Mouse (Mus musculus) layer of hippocampus, adult 8-10 months (tissue): ENCODE measurements around the gene Mcm9. TPM values are rescaled to one million over a fixed set of nuclear protein-coding genes. Genes with fewer than 3 reads are reported as not detected.
"Not testable (repeated sequence)": the region's sequence is repeated elsewhere in the genome, so short reads cannot be mapped to it uniquely, and the experiment has no call there.

Source experiments
- DNase-seq, 2 experiments: peaks; one replicate each; pipeline ENCODE4 v3.0.0; 2022; ENCODE audit warnings: low spot score in 2 of 2
- total RNA-seq, 4 experiments: library from RNA; stranded (reverse); gene quantifications; 2 replicates each; pipeline ENCODE4 v1.2.4; 2022

Gene Mcm9
- 1 to 10 TPM; 4.6 to 8.9 (median 6.5) TPM for total RNA-seq

- DNase-seq = not testable (repeated sequence)
These were observed at the start of gene Mcm9 for GRCm38 (mm10) chr10:53630339-53630738. Mcm9 (minus strand) TSS chr10:53630439.

- no peak for DNase-seq
These were observed 31.5 kb upstream of the Mcm9 start for GRCm38 (mm10) chr10:53661788-53662187.

- DNase-seq = not testable (repeated sequence)
These were observed 24.0 kb upstream of the Mcm9 start for GRCm38 (mm10) chr10:53654239-53654638.

GRCm38 (mm10) chr10:53650683-53651082, 20.4 kb upstream of the Mcm9 start:
- no peak for DNase-seq

- peak in 1 of 2 experiments; percentile 44 for DNase-seq
These were observed 11.3 kb upstream of the Mcm9 start for GRCm38 (mm10) chr10:53641507-53641906.

- DNase-seq = no peak
These were observed 5.2 kb upstream of the Mcm9 start for GRCm38 (mm10) chr10:53635246-53635971.

- DNase-seq = no peak
These were observed 3.9 kb upstream of the Mcm9 start for GRCm38 (mm10) chr10:53634160-53634559.

GRCm38 (mm10) chr10:53629918-53630250, 355 bp downstream of the Mcm9 start:
- peak; percentile 94 to 95 for DNase-seq

- DNase-seq = peak; percentile 81 to 85
These were observed 857 bp downstream of the Mcm9 start for GRCm38 (mm10) chr10:53629247-53629917.

- DNase-seq = no peak
These were observed 14.2 kb downstream of the Mcm9 start for GRCm38 (mm10) chr10:53615850-53616616.

- DNase-seq = no peak
These were observed 16.3 kb downstream of the Mcm9 start for GRCm38 (mm10) chr10:53613955-53614354.

GRCm38 (mm10) chr10:53612172-53612571, 18.1 kb downstream of the Mcm9 start:
- DNase-seq = peak; percentile 69 to 73

GRCm38 (mm10) chr10:53608274-53608673, 22.0 kb downstream of the Mcm9 start:
- no peak for DNase-seq

- no peak for DNase-seq
These were observed 24.9 kb downstream of the Mcm9 start for GRCm38 (mm10) chr10:53605328-53605727.

- no peak for DNase-seq
These were observed 31.4 kb downstream of the Mcm9 start for GRCm38 (mm10) chr10:53598821-53599220.

GRCm38 (mm10) chr10:53597121-53597881, 32.9 kb downstream of the Mcm9 start:
- peak in 1 of 2 experiments; percentile 34 for DNase-seq

- peak; percentile 96 to 97 for DNase-seq
These were observed 33.5 kb downstream of the Mcm9 start, which contains the start of gene Asf1a for GRCm38 (mm10) chr10:53596677-53597120. Asf1a (plus strand) TSS chr10:53596757.

GRCm38 (mm10) chr10:53595744-53596676, 34.2 kb downstream of the Mcm9 start:
- DNase-seq = peak in 1 of 2 experiments; percentile 77

GRCm38 (mm10) chr10:53585777-53586176, 44.5 kb downstream of the Mcm9 start:
- no peak for DNase-seq

GRCm38 (mm10) chr10:53581087-53581486, 49.2 kb downstream of the Mcm9 start:
- DNase-seq = no peak
